22 mouse cellular contexts compared by ENCODE assay signal in genomic region chr13:94144451-94144850, GRCm38 (mm10).
DNase-seq lines count a peak whose midpoint lies in the region; ATAC-seq and TF ChIP-seq lines count a peak whose summit lies in the region.
"Had no signal": no experiment of that assay in that cellular context is flagged by ENCODE, and none has a peak within 500 bp of the region (broad histone marks: within the 10 kb centered on the region; RNA-seq: fewer than 3 reads in every experiment).

No protein-coding gene starts in this region.

- no peak for TF ChIP-seq CTCF in lung, embryonic 14.5 days (IDR thresholded peaks at IDR 0.05; ENCODE audit: low read depth)

- H3K9ac ChIP-seq in kidney, embryonic 16.5 days (replicated peaks; ENCODE audit: low read length): no peak overlapping the region
- H3K9ac ChIP-seq in lung, embryonic 14.5 days: no peak overlapping the region
- H3K9ac ChIP-seq: embryonic facial prominence, embryonic 12.5 days; forebrain, embryonic 12.5 days; heart, embryonic 15.5 days; hindbrain, embryonic 13.5 days had no signal

- no peak overlapping the region for H3K4me3 ChIP-seq in kidney, embryonic 16.5 days (ENCODE audit: low read length)
- no peak overlapping the region for H3K4me3 ChIP-seq in lung, embryonic 14.5 days (ENCODE audit: low read depth, low read length)
- H3K4me3 ChIP-seq in embryonic facial prominence, embryonic 10.5 days: no peak overlapping the region
- no peak overlapping the region for H3K4me3 ChIP-seq in macrophage (ENCODE audit: inconsistent target)
- H3K4me3 ChIP-seq: embryonic facial prominence, embryonic 12.5 days; forebrain, embryonic 12.5 days; heart, embryonic 10.5 days; heart, embryonic 15.5 days; hindbrain, embryonic 13.5 days had no signal

- 35% methylated on average over 8 of the region's 8 CpGs for WGBS in kidney, embryonic 16.5 days
- 41% methylated on average over 8 of the region's 8 CpGs for WGBS in lung, embryonic 14.5 days
- WGBS in embryonic facial prominence, embryonic 10.5 days: 75% methylated on average over 8 of the region's 8 CpGs
- WGBS in macrophage (ENCODE audit: missing documents): 94% methylated on average over 7 of the region's 8 CpGs

- H3K4me2 ChIP-seq in kidney, embryonic 16.5 days (replicated peaks; ENCODE audit: low read depth, low read length): no peak overlapping the region
- no peak overlapping the region for H3K4me2 ChIP-seq in lung, embryonic 14.5 days
- H3K4me2 ChIP-seq: embryonic facial prominence, embryonic 12.5 days; forebrain, embryonic 12.5 days; hindbrain, embryonic 13.5 days had no signal

- no peaks in the 10 kb centered on the region for H3K9me3 ChIP-seq in kidney, embryonic 16.5 days (ENCODE audit: low read length)
- H3K9me3 ChIP-seq in lung, embryonic 14.5 days (ENCODE audit: low read depth, low read length): no peaks in the 10 kb centered on the region
- no peaks in the 10 kb centered on the region for H3K9me3 ChIP-seq in embryonic facial prominence, embryonic 10.5 days
- H3K9me3 ChIP-seq: embryonic facial prominence, embryonic 12.5 days; forebrain, embryonic 12.5 days; heart, embryonic 10.5 days; heart, embryonic 15.5 days; hindbrain, embryonic 13.5 days had no signal

- H3K27ac ChIP-seq in kidney, embryonic 16.5 days (ENCODE audit: low read length): peak overlapping the region; percentile 81
- peak overlapping the region; percentile 69 for H3K27ac ChIP-seq in lung, embryonic 14.5 days (ENCODE audit: low read depth)
- peak overlapping the region; percentile 60; the same call in 1 of the 2 replicates for H3K27ac ChIP-seq in embryonic facial prominence, embryonic 10.5 days (replicated peaks)
- H3K27ac ChIP-seq in macrophage: peak overlapping the region; percentile 77
- H3K27ac ChIP-seq: embryonic facial prominence, embryonic 12.5 days; forebrain, embryonic 12.5 days; heart, embryonic 10.5 days; heart, embryonic 15.5 days; hindbrain, postnatal 0 days had no signal

- DNase-seq in kidney, postnatal 25 days: no peak
- DNase-seq in lung, embryonic 14.5 days: no peak
- DNase-seq in lung, postnatal 36 days: no peak
- DNase-seq in embryonic facial prominence, embryonic 10.5 days (ENCODE audit: low spot score): no peak
- DNase-seq in adrenal gland, postnatal 4 days (ENCODE audit: low spot score in 2 of 2): no peak
- DNase-seq: adrenal gland, adult 2 months; adrenal gland, postnatal 25 days; cerebellum, adult 11 months; cerebellum, adult 8-10 months; cerebellum, postnatal 14 days; embryo, embryonic 11 days; gastrocnemius, postnatal 10 days; heart, postnatal 14 days had no signal

- peaks cover 58% of the 10 kb centered on the region for H3K4me1 ChIP-seq in kidney, embryonic 16.5 days (ENCODE audit: insufficient read depth, low read length)
- peaks cover 37% of the 10 kb centered on the region for H3K4me1 ChIP-seq in lung, embryonic 14.5 days (ENCODE audit: insufficient read depth)
- peaks cover 58% of the 10 kb centered on the region for H3K4me1 ChIP-seq in embryonic facial prominence, embryonic 10.5 days

- H3K36me3 ChIP-seq in kidney, embryonic 16.5 days (ENCODE audit: insufficient read depth, low read length): no peaks in the 10 kb centered on the region
- no peaks in the 10 kb centered on the region for H3K36me3 ChIP-seq in lung, embryonic 14.5 days (ENCODE audit: insufficient read depth)
- H3K36me3 ChIP-seq in embryonic facial prominence, embryonic 10.5 days (replicated peaks): no peaks in the 10 kb centered on the region
- no peaks in the 10 kb centered on the region for H3K36me3 ChIP-seq in macrophage (ENCODE audit: inconsistent target)
- H3K36me3 ChIP-seq: embryonic facial prominence, embryonic 12.5 days; forebrain, embryonic 12.5 days; heart, embryonic 10.5 days; heart, embryonic 15.5 days; hindbrain, embryonic 13.5 days had no signal

- no peaks in the 10 kb centered on the region for H3K79me2 ChIP-seq in macrophage (ENCODE audit: inconsistent target)

- no peak for ATAC-seq in kidney, embryonic 16.5 days (ENCODE audit: low FRiP score, low TSS enrichment)
- no peak for ATAC-seq in lung, embryonic 14.5 days (ENCODE audit: insufficient read depth)
- ATAC-seq: forebrain, embryonic 16.5 days; hindbrain, postnatal 0 days had no signal

- no peaks in the 10 kb centered on the region for H3K27me3 ChIP-seq in kidney, embryonic 16.5 days (ENCODE audit: insufficient read depth, low read length)
- no peaks in the 10 kb centered on the region for H3K27me3 ChIP-seq in lung, embryonic 14.5 days (ENCODE audit: insufficient read depth, low read length)
- H3K27me3 ChIP-seq in embryonic facial prominence, embryonic 10.5 days (replicated peaks; ENCODE audit: low read depth, poor library complexity, severe bottlenecking): peaks cover 4% of the 10 kb centered on the region; the same call in 1 of the 2 replicates
- H3K27me3 ChIP-seq: embryonic facial prominence, embryonic 12.5 days; heart, embryonic 15.5 days; hindbrain, embryonic 13.5 days had no signal
